Mouse (Mus musculus): ENCODE results near the gene Gm5039. TPM values are rescaled to one million over a fixed set of nuclear protein-coding genes. Genes with fewer than 3 reads are reported as not detected.
"Not testable (repeated sequence)": the region's sequence is repeated elsewhere in the genome, so short reads cannot be mapped to it uniquely, and the experiment has no call there.

Gm5039 gene
- polyA plus RNA-seq (2014; fragmentation: Nextera tagmentation; extraction: Ambion mirVana): not detected in 2 replicates

DNA sequence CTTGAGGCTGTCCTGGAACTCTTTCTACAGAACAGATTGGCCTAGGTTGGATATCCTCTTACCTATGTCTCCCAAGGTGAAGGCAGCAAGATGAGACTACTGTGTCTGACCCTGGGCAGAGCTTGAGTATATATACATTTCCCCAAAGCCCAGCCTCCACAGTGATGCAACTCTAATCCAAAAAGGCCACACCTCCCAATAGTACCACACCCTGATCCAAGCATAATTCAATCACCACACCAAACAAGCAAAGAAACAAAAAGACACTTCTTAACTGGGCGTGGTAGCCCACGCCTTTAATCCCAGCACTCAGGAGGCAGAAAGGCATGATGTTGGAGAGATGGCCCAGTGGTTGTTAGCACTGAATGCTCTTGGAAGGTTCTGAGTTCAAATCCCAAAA is at the start of gene Gm5039:
Gm5039 (minus strand) TSS at position 101 of the 400 bp plus-strand sequence.
- not testable (repeated sequence) for H3K9ac ChIP-seq (ENCODE audit: low read length); H3K27ac ChIP-seq (ENCODE audit: low read depth, low read length); ATAC-seq (ENCODE audit: low FRiP score); H3K4me1 ChIP-seq (ENCODE audit: control insufficient read depth, insufficient read depth, low read length); H3K9me3 ChIP-seq (ENCODE audit: control insufficient read depth, low read length); H3K27me3 ChIP-seq (ENCODE audit: control insufficient read depth, insufficient read depth, low read length); H3K36me3 ChIP-seq (ENCODE audit: control insufficient read depth, insufficient read depth, low read length); H3K4me2 ChIP-seq; DNase-seq (ENCODE audit: low spot score, missing footprints); H3K4me3 ChIP-seq (ENCODE audit: low read depth, low read length)
- 88% methylated on average over 2 of the region's 2 CpGs for WGBS

- ATAC-seq (ENCODE audit: low FRiP score): 0 out of 2 replicates have a peak, but pooled peaks have one; percentile 19
- Histone ChIP-seq H3K27me3 (ENCODE audit: control insufficient read depth, insufficient read depth, low read length) (no peaks in the 10 kb centered on the region), H3K36me3 (ENCODE audit: control insufficient read depth, insufficient read depth, low read length) (no peaks in the 10 kb centered on the region), H3K4me3 (ENCODE audit: low read depth, low read length) (no peak overlapping the region), H3K9ac (ENCODE audit: low read length) (no peak overlapping the region), H3K4me2 (no peak overlapping the region), H3K9me3 (ENCODE audit: control insufficient read depth, low read length) (no peaks in the 10 kb centered on the region), H3K4me1 (ENCODE audit: control insufficient read depth, insufficient read depth, low read length) (no peaks in the 10 kb centered on the region), H3K27ac (ENCODE audit: low read depth, low read length) (no peak overlapping the region)
- no peak for DNase-seq (ENCODE audit: low spot score, missing footprints)
- WGBS: 88% methylated on average over 5 of the region's 5 CpGs
Observed at GRCm38 (mm10) chr12:88372018-88372417, 48.2 kb upstream of the Gm5039 start.

- H3K36me3 ChIP-seq (ENCODE audit: control insufficient read depth, insufficient read depth, low read length); ATAC-seq (ENCODE audit: low FRiP score); H3K9me3 ChIP-seq (ENCODE audit: control insufficient read depth, low read length); DNase-seq (ENCODE audit: low spot score, missing footprints); H3K4me1 ChIP-seq (ENCODE audit: control insufficient read depth, insufficient read depth, low read length); H3K27me3 ChIP-seq (ENCODE audit: control insufficient read depth, insufficient read depth, low read length); H3K4me2 ChIP-seq; H3K27ac ChIP-seq (ENCODE audit: low read depth, low read length); H3K9ac ChIP-seq (ENCODE audit: low read length); H3K4me3 ChIP-seq (ENCODE audit: low read depth, low read length): not testable (repeated sequence)
- 9% methylated on average over 1 of the region's 1 CpGs for WGBS
Observed at GRCm38 (mm10) chr12:88370321-88370720, 46.5 kb upstream of the Gm5039 start.

- not testable (repeated sequence) for H3K4me2 ChIP-seq; DNase-seq (ENCODE audit: low spot score, missing footprints); H3K36me3 ChIP-seq (ENCODE audit: control insufficient read depth, insufficient read depth, low read length); ATAC-seq (ENCODE audit: low FRiP score); H3K9ac ChIP-seq (ENCODE audit: low read length); H3K27me3 ChIP-seq (ENCODE audit: control insufficient read depth, insufficient read depth, low read length); H3K27ac ChIP-seq (ENCODE audit: low read depth, low read length); H3K9me3 ChIP-seq (ENCODE audit: control insufficient read depth, low read length); H3K4me1 ChIP-seq (ENCODE audit: control insufficient read depth, insufficient read depth, low read length); H3K4me3 ChIP-seq (ENCODE audit: low read depth, low read length)
- WGBS: 83% methylated on average over 4 of the region's 4 CpGs
Observed at GRCm38 (mm10) chr12:88369690-88370089, 45.9 kb upstream of the Gm5039 start.

GRCm38 (mm10) chr12:88368618-88369017 is 44.8 kb upstream of the Gm5039 start:
- Histone ChIP-seq H3K9ac (ENCODE audit: low read length) (no peak overlapping the region), H3K27ac (ENCODE audit: low read depth, low read length) (no peak overlapping the region), H3K9me3 (ENCODE audit: control insufficient read depth, low read length) (no peaks in the 10 kb centered on the region), H3K4me3 (ENCODE audit: low read depth, low read length) (no peak overlapping the region), H3K27me3 (ENCODE audit: control insufficient read depth, insufficient read depth, low read length) (no peaks in the 10 kb centered on the region), H3K36me3 (ENCODE audit: control insufficient read depth, insufficient read depth, low read length) (no peaks in the 10 kb centered on the region), H3K4me1 (ENCODE audit: control insufficient read depth, insufficient read depth, low read length) (no peaks in the 10 kb centered on the region), H3K4me2 (no peak overlapping the region)
- DNase-seq (ENCODE audit: low spot score, missing footprints) (no peak), ATAC-seq (ENCODE audit: low FRiP score) (no peak)
- WGBS: 89% methylated on average over 4 of the region's 4 CpGs

GRCm38 (mm10) chr12:88367673-88368072 is 43.8 kb upstream of the Gm5039 start:
- Histone ChIP-seq H3K9ac (ENCODE audit: low read length) (no peak overlapping the region), H3K4me1 (ENCODE audit: control insufficient read depth, insufficient read depth, low read length) (no peaks in the 10 kb centered on the region), H3K4me3 (ENCODE audit: low read depth, low read length) (no peak overlapping the region), H3K27ac (ENCODE audit: low read depth, low read length) (no peak overlapping the region), H3K36me3 (ENCODE audit: control insufficient read depth, insufficient read depth, low read length) (no peaks in the 10 kb centered on the region), H3K9me3 (ENCODE audit: control insufficient read depth, low read length) (no peaks in the 10 kb centered on the region), H3K4me2 (no peak overlapping the region), H3K27me3 (ENCODE audit: control insufficient read depth, insufficient read depth, low read length) (no peaks in the 10 kb centered on the region)
- no peak for ATAC-seq (ENCODE audit: low FRiP score)
- DNase-seq (ENCODE audit: low spot score, missing footprints): no peak
- WGBS: 87% methylated on average over 4 of the region's 4 CpGs

- 57% methylated on average over 9 of the region's 9 CpGs for WGBS
- Histone ChIP-seq H3K4me3 (ENCODE audit: low read depth, low read length) (peak overlapping the region; percentile 60), H3K27ac (ENCODE audit: low read depth, low read length) (no peak overlapping the region), H3K4me1 (ENCODE audit: control insufficient read depth, insufficient read depth, low read length) (no peaks in the 10 kb centered on the region), H3K9me3 (ENCODE audit: control insufficient read depth, low read length) (no peaks in the 10 kb centered on the region), H3K36me3 (ENCODE audit: control insufficient read depth, insufficient read depth, low read length) (no peaks in the 10 kb centered on the region), H3K9ac (ENCODE audit: low read length) (peak overlapping the region; percentile 71), H3K4me2 (peak overlapping the region; percentile 88), H3K27me3 (ENCODE audit: control insufficient read depth, insufficient read depth, low read length) (no peaks in the 10 kb centered on the region)
- no peak; the same call in 1 of the 2 replicates for ATAC-seq (ENCODE audit: low FRiP score)
- DNase-seq (ENCODE audit: low spot score, missing footprints): peak; percentile 86
Observed at GRCm38 (mm10) chr12:88361120-88361445, 37.3 kb upstream of the Gm5039 start.

DNA sequence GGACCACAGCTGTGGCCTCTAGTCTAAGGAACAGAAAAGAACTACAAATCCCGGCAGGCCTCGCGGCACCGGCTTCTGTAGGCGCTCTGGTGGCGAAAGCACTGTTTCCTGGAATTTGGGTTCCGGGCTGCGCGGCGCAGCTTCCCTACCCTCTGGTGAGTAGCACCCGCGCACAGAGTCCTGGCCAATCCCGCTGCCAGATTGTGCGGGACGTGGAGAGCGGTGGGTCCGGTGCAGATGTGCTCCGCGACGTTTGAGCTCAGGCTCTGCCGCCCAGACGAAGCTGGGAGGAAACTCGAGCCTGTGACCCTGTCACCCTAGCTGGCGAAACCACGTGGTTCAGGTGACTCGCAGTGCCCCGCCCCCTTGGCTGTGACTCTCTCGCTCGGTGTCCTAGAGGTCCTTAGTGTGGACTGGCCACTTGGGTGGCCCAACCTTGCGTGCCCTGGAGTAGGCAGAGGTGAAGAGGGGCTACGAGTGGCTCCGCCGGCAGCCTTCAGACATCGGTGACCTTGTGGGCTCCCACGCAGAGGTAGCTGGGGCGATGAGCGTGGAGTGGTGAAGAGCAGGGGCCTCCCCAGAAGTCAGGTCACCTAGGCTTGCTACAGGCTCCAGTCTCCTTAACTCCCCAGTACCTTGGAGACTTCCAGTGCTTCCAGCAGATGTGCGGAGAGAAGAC is 36.8 kb upstream of the Gm5039 start, which contains the start of gene Adck1:
Adck1 (plus strand) TSS at position 114 of the 679 bp plus-strand sequence.
- peak; percentile 97 for ATAC-seq (ENCODE audit: low FRiP score)
- under 1% methylated on average over 38 of the region's 38 CpGs for WGBS
- no peaks in the 10 kb centered on the region for H3K4me1 ChIP-seq (ENCODE audit: control insufficient read depth, insufficient read depth, low read length)

DNA sequence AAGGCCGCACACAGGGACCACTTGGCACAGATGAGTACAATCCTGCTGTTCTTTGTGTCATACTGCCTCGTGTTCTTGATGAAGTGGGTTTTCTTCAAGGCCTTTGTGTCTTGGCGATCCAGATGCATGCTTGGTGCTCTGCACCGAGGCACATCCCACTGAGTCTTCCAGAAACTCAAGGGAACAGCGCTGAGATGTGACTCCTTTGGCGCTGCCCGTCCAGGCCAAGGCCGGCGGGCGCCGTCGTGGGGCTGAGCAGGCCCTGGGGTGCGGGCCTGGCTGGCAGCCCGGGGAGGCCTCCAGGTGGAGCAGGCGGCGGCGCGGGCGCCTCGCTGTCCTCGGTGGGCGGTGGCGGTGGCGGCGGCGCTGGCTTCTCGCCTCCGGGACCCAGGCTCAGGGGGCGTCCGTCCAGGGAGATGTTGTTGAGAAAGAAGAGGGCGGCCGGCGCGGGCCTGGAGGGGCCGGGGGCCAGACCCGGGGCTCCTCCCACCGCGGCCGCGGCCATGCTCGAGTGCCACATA is 30.4 kb upstream of the Gm5039 start:
- H3K9me3 ChIP-seq (ENCODE audit: control insufficient read depth, low read length): no peaks in the 10 kb centered on the region
- no peaks in the 10 kb centered on the region for H3K27me3 ChIP-seq (ENCODE audit: control insufficient read depth, insufficient read depth, low read length)
- H3K4me3 ChIP-seq (ENCODE audit: low read depth, low read length): peak overlapping the region; percentile 28
- ATAC-seq (ENCODE audit: low FRiP score): peak; percentile 79
- peak overlapping the region; percentile 49 for H3K4me2 ChIP-seq
- H3K4me1 ChIP-seq (ENCODE audit: control insufficient read depth, insufficient read depth, low read length): no peaks in the 10 kb centered on the region
- H3K9ac ChIP-seq (ENCODE audit: low read length): peak overlapping the region; percentile 56; the same call in 1 of the 2 replicates
- peak; percentile 91 for DNase-seq (ENCODE audit: low spot score, missing footprints)
- H3K36me3 ChIP-seq (ENCODE audit: control insufficient read depth, insufficient read depth, low read length): no peaks in the 10 kb centered on the region
- no peak overlapping the region for H3K27ac ChIP-seq (ENCODE audit: low read depth, low read length)
- 14% methylated on average over 36 of the region's 41 CpGs for WGBS

More for the DNA sequence above, 36.8 kb upstream of the Gm5039 start, which contains the start of gene Adck1:
- Histone ChIP-seq H3K27ac (ENCODE audit: low read depth, low read length) (no peak within 1 kb of the TSS; the same call in 1 of the 2 replicates), H3K36me3 (ENCODE audit: control insufficient read depth, insufficient read depth, low read length) (no peaks in the 10 kb centered on the region), H3K9ac (ENCODE audit: low read length) (peak within 1 kb of the TSS; percentile 71), H3K4me2 (peak within 1 kb of the TSS; percentile 88), H3K4me3 (ENCODE audit: low read depth, low read length) (peak within 1 kb of the TSS; percentile 60), H3K9me3 (ENCODE audit: control insufficient read depth, low read length) (no peaks in the 10 kb centered on the region), H3K27me3 (ENCODE audit: control insufficient read depth, insufficient read depth, low read length) (no peaks in the 10 kb centered on the region)
- DNase-seq (ENCODE audit: low spot score, missing footprints): peak; percentile 99

Data from midbrain, embryonic 11.5 days (tissue).